Mouse (Mus musculus): ENCODE measurements at regions not wholly inside any gene's neighbourhood (a gene's known extent, or its start where the extent isn't known, plus 50 kb on each side); places are given as distances from the start of the nearest gene placed in this dataset.

DNA sequence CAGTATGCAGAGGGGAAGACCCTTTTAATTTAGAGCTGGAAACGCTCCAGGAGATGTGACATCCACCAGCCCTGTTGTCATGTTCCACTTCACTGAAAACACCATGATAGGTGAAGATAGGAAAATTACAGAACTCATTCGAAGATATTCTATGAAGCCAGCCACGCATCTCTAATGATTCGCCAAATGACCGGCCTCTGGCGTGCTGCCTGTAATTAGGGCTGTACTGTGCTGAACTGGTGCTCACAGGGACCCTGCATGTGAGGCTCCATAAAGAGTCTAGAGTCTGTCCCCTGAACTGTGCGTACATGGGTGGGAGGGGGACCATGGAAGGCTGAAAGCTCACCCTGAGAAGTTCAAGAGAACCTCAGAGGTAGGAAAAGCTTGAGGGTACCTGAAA, 53.6 kb upstream of the Kazn start:
- no peak for TF ChIP-seq POLR2A (IDR thresholded peaks at IDR 0.05; ENCODE audit: borderline replicate concordance, control insufficient read depth, low read depth, low read length)
- no peak for TF ChIP-seq CTCF (IDR thresholded peaks at IDR 0.05; ENCODE audit: control insufficient read depth, insufficient read depth, low read length)
